Mouse (Mus musculus) testis, adult 2 months (tissue): ENCODE data around the gene Mrtfa.
A peak's percentile ranks its signal among the peaks of the same experiment; 100 is the strongest.

Source experiments
- CTCF ChIP-seq: fragments of 200-500 bp; IDR thresholded peaks from 2 replicates; pipeline ENCODE4 v1.5.1; 2012; ENCODE audit warnings: low read depth, mild to moderate bottlenecking, inconsistent platforms, low read length, moderate library complexity; ENCODE audit not compliant: control insufficient read depth, insufficient read depth, insufficient replicate concordance
- POLR2A ChIP-seq: fragments of 200-500 bp; IDR thresholded peaks from 2 replicates; pipeline ENCODE4 v1.6.1; 2012; ENCODE audit warnings: low read depth, mild to moderate bottlenecking, inconsistent platforms, low read length, moderate library complexity; ENCODE audit not compliant: control insufficient read depth

GRCm38 (mm10) chr15:81027378-81028173, 163.0 kb downstream of the Mrtfa start:
- no peak for TF ChIP-seq POLR2A
- TF ChIP-seq CTCF = peak; percentile 20; the same call in 1 of the 2 replicates
